ENCODE assay signal across 10 mouse cellular contexts in the genomic region with DNA sequence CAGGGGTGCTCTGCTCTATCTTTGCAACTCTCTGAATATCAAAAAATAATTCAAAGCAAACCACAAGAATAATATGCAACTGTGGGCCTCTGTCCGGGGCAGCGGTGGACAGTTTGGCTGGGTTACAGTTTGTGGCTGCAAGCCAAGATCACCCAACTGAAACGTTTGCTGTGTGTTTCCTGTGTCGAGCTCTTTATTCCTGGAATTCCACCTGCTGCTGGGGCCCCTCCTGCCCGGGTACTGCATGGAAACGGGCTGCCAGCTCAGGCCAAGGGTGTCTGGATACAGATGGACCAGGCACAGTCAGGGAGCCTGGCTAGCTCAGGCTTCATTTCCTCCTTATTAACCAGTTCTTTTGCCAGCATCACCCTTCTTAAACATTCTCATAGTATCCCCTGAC.
DNase-seq lines count a peak whose midpoint lies in the region; ATAC-seq and TF ChIP-seq lines count a peak whose summit lies in the region.
"Had no signal": no experiment of that assay in that cellular context is flagged by ENCODE, and none has a peak within 500 bp of the region (broad histone marks: within the 10 kb centered on the region; RNA-seq: fewer than 3 reads in every experiment).

No protein-coding gene starts in this region.

- intact Hi-C loops in gastrocnemius, postnatal 14 days (cut with DNase I; ENCODE audit: low total_unique reads), result no loop called here

- H3K27me3 ChIP-seq in cerebellum, adult 2 months (ENCODE audit: control insufficient read depth, insufficient read depth, low read length), result no peaks in the 10 kb centered on the region
- no peaks in the 10 kb centered on the region for H3K27me3 ChIP-seq in hindbrain, postnatal 0 days (ENCODE audit: insufficient read depth, low read length)
- H3K27me3 ChIP-seq: embryonic facial prominence, embryonic 13.5 days; lung, embryonic 15.5 days had no signal

- H3K27ac ChIP-seq in cerebellum, adult 2 months (ENCODE audit: insufficient read depth, low read length), result no peak overlapping the region
- no peak overlapping the region for H3K27ac ChIP-seq in hindbrain, postnatal 0 days
- H3K27ac ChIP-seq: embryonic facial prominence, embryonic 13.5 days; lung, embryonic 15.5 days had no signal

- no peak for TF ChIP-seq POLR2A in cerebellum, adult 2 months (IDR thresholded peaks at IDR 0.05; ENCODE audit: borderline replicate concordance, insufficient read depth, low read length)

- peak; percentile 26 for DNase-seq in gastrocnemius, postnatal 14 days
- DNase-seq in gastrocnemius, adult 18-20 months (ENCODE audit: low spot score), result no peak
- DNase-seq in 3134 (ENCODE audit: extremely low read depth, insufficient read length, low spot score) (peak; percentile 14), liver (no peak)
- peak; percentile 62 to 74 for DNase-seq in cerebellum, adult 2 months
- DNase-seq in kidney, adult 9 months, result peak; percentile 67
- DNase-seq in hindbrain, postnatal 0 days (ENCODE audit: low spot score), result no peak
- DNase-seq: right cerebral cortex, postnatal 25 days had no signal

- no peak overlapping the region for H3K9ac ChIP-seq in hindbrain, postnatal 0 days (replicated peaks; ENCODE audit: low read length)
- H3K9ac ChIP-seq: embryonic facial prominence, embryonic 13.5 days; lung, embryonic 15.5 days had no signal

- peaks cover 7% of the 10 kb centered on the region; the same call in 1 of the 2 replicates for H3K4me1 ChIP-seq in cerebellum, adult 2 months (ENCODE audit: control insufficient read depth, insufficient read depth, low read length)
- H3K4me1 ChIP-seq in hindbrain, postnatal 0 days (ENCODE audit: insufficient read depth, low read length), result no peaks in the 10 kb centered on the region

- no peak overlapping the region for H3K4me2 ChIP-seq in hindbrain, postnatal 0 days (ENCODE audit: low read depth, low read length)
- H3K4me2 ChIP-seq: embryonic facial prominence, embryonic 13.5 days; lung, embryonic 15.5 days had no signal

- no peaks in the 10 kb centered on the region for H3K9me3 ChIP-seq in hindbrain, postnatal 0 days (ENCODE audit: low read length)
- H3K9me3 ChIP-seq: embryonic facial prominence, embryonic 13.5 days; lung, embryonic 15.5 days had no signal

- no peak for ATAC-seq in hindbrain, postnatal 0 days

- whole genome bisulfite sequencing in cerebellum, adult 2 months, result 3% methylated on average over 6 of the region's 6 CpGs
- WGBS in hindbrain, postnatal 0 days, result 17% methylated on average over 6 of the region's 6 CpGs

- TF ChIP-seq CTCF in cerebellum, adult 2 months (IDR thresholded peaks at IDR 0.05; ENCODE audit: borderline replicate concordance, insufficient read depth, low read depth, low read length), result no peak
- TF ChIP-seq CTCF in hindbrain, postnatal 0 days (IDR thresholded peaks at IDR 0.05; ENCODE audit: low read depth), result no peak

- no peak overlapping the region for H3K4me3 ChIP-seq in cerebellum, adult 2 months (replicated peaks; ENCODE audit: insufficient read depth, low read depth, low read length)
- no peak overlapping the region for H3K4me3 ChIP-seq in hindbrain, postnatal 0 days (ENCODE audit: low read length)
- H3K4me3 ChIP-seq: embryonic facial prominence, embryonic 13.5 days; lung, embryonic 15.5 days had no signal

- no peaks in the 10 kb centered on the region for H3K36me3 ChIP-seq in hindbrain, postnatal 0 days (ENCODE audit: insufficient read depth, low read length)
- H3K36me3 ChIP-seq: embryonic facial prominence, embryonic 13.5 days; lung, embryonic 15.5 days had no signal

Comparison
In these comparisons a context has a peak if more than half of its experiments do, and no peak if none do; other contexts are left out.
1. DNase-seq: peak in gastrocnemius, postnatal 14 days (single experiment), 3134 (single experiment), cerebellum, adult 2 months (2 of 2) and kidney, adult 9 months (single experiment); none in gastrocnemius, adult 18-20 months (single experiment), hindbrain, postnatal 0 days (single experiment) and liver (single experiment).